Mouse (Mus musculus) left cerebral cortex, postnatal 10 days (tissue): ENCODE measurements around the gene Ube2n. TPM values are rescaled to one million over a fixed set of nuclear protein-coding genes. Genes with fewer than 3 reads are reported as not detected.
A peak's percentile ranks its signal among the peaks of the same experiment; 100 is the strongest.

ENCODE experiments used
- DNase-seq, 2 experiments: peaks; one replicate each; pipeline ENCODE4 v3.0.0; 2021 to 2022; ENCODE audit warnings: low spot score in 2 of 2, mixed read lengths in 1 of 2; ENCODE audit errors: extremely low spot score in 1 of 2
- intact Hi-C: fragments of 180-260 bp; cut with DNase I; formaldehyde crosslinking; loops from one replicate; pipeline ENCODE4 v1.15.1; 2025
- total RNA-seq, 2 experiments: library from RNA; stranded (reverse); gene quantifications; 2 replicates each; pipeline ENCODE4 v1.2.3; 2021

The Ube2n gene
- 100 to 1,000 TPM; 232 to 236 TPM for total RNA-seq

- peak; percentile 97 to 99 for DNase-seq
- intact Hi-C loops: no loop called here
Measured at GRCm38 (mm10) chr10:95514656-95515292, at the start of gene Ube2n. Gene Ube2n, plus strand, starts transcription at chr10:95515145.

- intact Hi-C loops: no loop called here
- DNase-seq: no peak
Measured at GRCm38 (mm10) chr10:95465485-95465896, 49.5 kb upstream of the Ube2n start.

GRCm38 (mm10) chr10:95468894-95469293, 46.1 kb upstream of the Ube2n start:
- intact Hi-C loops: no loop called here
- no peak for DNase-seq

GRCm38 (mm10) chr10:95471186-95471585, 43.8 kb upstream of the Ube2n start:
- DNase-seq: no peak
- intact Hi-C loops: loop anchor here (5.0 kb wide), 2 partner anchors 54 to 364 kb away; partner anchors contain the start of gene Socs2

GRCm38 (mm10) chr10:95471889-95472547, 42.9 kb upstream of the Ube2n start:
- DNase-seq: peak in 1 of 2 experiments; percentile 44
- intact Hi-C loops: loop anchor here (5.0 kb wide), 2 partner anchors 55 to 365 kb away; partner anchors contain the start of gene Socs2

GRCm38 (mm10) chr10:95475923-95476322, 39.0 kb upstream of the Ube2n start:
- peak; percentile 74 to 86 for DNase-seq
- intact Hi-C loops: loop anchor here (1.0 to 5.0 kb wide), 2 partner anchors 389 to 484 kb away; no protein-coding TSS in a partner anchor

GRCm38 (mm10) chr10:95477516-95477915, 37.4 kb upstream of the Ube2n start:
- DNase-seq: no peak
- intact Hi-C loops: loop anchor here (5.0 kb wide), 1 partner anchor 390 kb away; no protein-coding TSS in a partner anchor

GRCm38 (mm10) chr10:95489653-95490052, 25.3 kb upstream of the Ube2n start:
- intact Hi-C loops: loop anchor here (10.0 kb wide), 2 partner anchors 405 to 545 kb away; no protein-coding TSS in a partner anchor
- DNase-seq: peak in 1 of 2 experiments; percentile 56

- intact Hi-C loops: no loop called here
Measured at GRCm38 (mm10) chr10:95494268-95494667, 20.7 kb upstream of the Ube2n start.

GRCm38 (mm10) chr10:95501033-95501432, 13.9 kb upstream of the Ube2n start:
- DNase-seq: no peak
- intact Hi-C loops: no loop called here

More at GRCm38 (mm10) chr10:95494268-95494667, 20.7 kb upstream of the Ube2n start:
- DNase-seq: no peak

- peak; percentile 70 to 90 for DNase-seq
- intact Hi-C loops: no loop called here
Measured at GRCm38 (mm10) chr10:95501463-95502081, 13.4 kb upstream of the Ube2n start, which contains the start of gene Mrpl42. Gene Mrpl42, minus strand, starts transcription at chr10:95501940.

- intact Hi-C loops: no loop called here
- DNase-seq: no peak
Measured at GRCm38 (mm10) chr10:95503443-95504235, 11.3 kb upstream of the Ube2n start.

- no peak for DNase-seq
- intact Hi-C loops: no loop called here
Measured at GRCm38 (mm10) chr10:95504341-95504740, 10.6 kb upstream of the Ube2n start.

- intact Hi-C loops: no loop called here
- DNase-seq: no peak
Measured at GRCm38 (mm10) chr10:95508126-95508525, 6.8 kb upstream of the Ube2n start.

- intact Hi-C loops: no loop called here
- DNase-seq: no peak
Measured at GRCm38 (mm10) chr10:95508793-95509192, 6.2 kb upstream of the Ube2n start.

- no peak for DNase-seq
- intact Hi-C loops: no loop called here
Measured at GRCm38 (mm10) chr10:95509263-95509662, 5.7 kb upstream of the Ube2n start.

- intact Hi-C loops: no loop called here
- DNase-seq: no peak
Measured at GRCm38 (mm10) chr10:95512635-95513034, 2.3 kb upstream of the Ube2n start.

GRCm38 (mm10) chr10:95513768-95514556, 983 bp upstream of the Ube2n start:
- intact Hi-C loops: no loop called here
- DNase-seq: peak in 1 of 2 experiments; percentile 18
